Mouse (Mus musculus): ENCODE measurements around the gene Stx2. TPM values are rescaled to one million over a fixed set of nuclear protein-coding genes. Genes with fewer than 3 reads are reported as not detected.
"Not testable (repeated sequence)": the region's sequence is repeated elsewhere in the genome, so short reads cannot be mapped to it uniquely, and the experiment has no call there.

Stx2 gene
- total RNA-seq, 2 experiments from 2014 or later: 24.0 to 34.7 TPM

- no peak for DNase-seq (ENCODE audit: extremely low spot score in 1 of 2, low spot score in 1 of 2)
These were observed 6.6 kb upstream of the Stx2 start for GRCm38 (mm10) chr5:129015020-129015419.

- DNase-seq (ENCODE audit: extremely low spot score in 1 of 2, low spot score in 1 of 2): no peak
These were observed 2.6 kb upstream of the Stx2 start for GRCm38 (mm10) chr5:129010937-129011336.

GRCm38 (mm10) chr5:129009577-129009976, 1.2 kb upstream of the Stx2 start:
- DNase-seq (ENCODE audit: extremely low spot score in 1 of 2, low spot score in 1 of 2): no peak

- DNase-seq (ENCODE audit: extremely low spot score in 1 of 2, low spot score in 1 of 2): no peak
These were observed 366 bp downstream of the Stx2 start for GRCm38 (mm10) chr5:129008008-129008407.

- DNase-seq (ENCODE audit: extremely low spot score in 1 of 2, low spot score in 1 of 2): no peak
These were observed 1.0 kb downstream of the Stx2 start for GRCm38 (mm10) chr5:129007105-129007957.

- no peak for DNase-seq (ENCODE audit: extremely low spot score in 1 of 2, low spot score in 1 of 2)
These were observed 2.2 kb downstream of the Stx2 start for GRCm38 (mm10) chr5:129006031-129006788.

- DNase-seq (ENCODE audit: extremely low spot score in 1 of 2, low spot score in 1 of 2): no peak
These were observed 3.0 kb downstream of the Stx2 start for GRCm38 (mm10) chr5:129005416-129005815.

GRCm38 (mm10) chr5:129002571-129003011, 5.8 kb downstream of the Stx2 start:
- no peak for DNase-seq (ENCODE audit: extremely low spot score in 1 of 2, low spot score in 1 of 2)

GRCm38 (mm10) chr5:129000706-129001468, 7.5 kb downstream of the Stx2 start:
- DNase-seq (ENCODE audit: extremely low spot score in 1 of 2, low spot score in 1 of 2): no peak

- no peak for DNase-seq (ENCODE audit: extremely low spot score in 1 of 2, low spot score in 1 of 2)
These were observed 21.0 kb downstream of the Stx2 start for GRCm38 (mm10) chr5:128987141-128987954.

GRCm38 (mm10) chr5:128985946-128986345, 22.4 kb downstream of the Stx2 start:
- no peak for DNase-seq (ENCODE audit: extremely low spot score in 1 of 2, low spot score in 1 of 2)

- DNase-seq (ENCODE audit: extremely low spot score in 1 of 2, low spot score in 1 of 2): no peak
These were observed 23.8 kb downstream of the Stx2 start for GRCm38 (mm10) chr5:128984536-128984935.

GRCm38 (mm10) chr5:128981607-128982006, 26.8 kb downstream of the Stx2 start:
- DNase-seq (ENCODE audit: extremely low spot score in 1 of 2, low spot score in 1 of 2): peak; percentile 60 to 85

GRCm38 (mm10) chr5:128980857-128981256, 27.5 kb downstream of the Stx2 start:
- DNase-seq (ENCODE audit: extremely low spot score in 1 of 2, low spot score in 1 of 2): no peak

- DNase-seq (ENCODE audit: extremely low spot score in 1 of 2, low spot score in 1 of 2): no peak
These were observed 29.4 kb downstream of the Stx2 start for GRCm38 (mm10) chr5:128978957-128979356.

GRCm38 (mm10) chr5:128977466-128977865, 30.9 kb downstream of the Stx2 start:
- not testable (repeated sequence) for DNase-seq (ENCODE audit: extremely low spot score in 1 of 2, low spot score in 1 of 2)

GRCm38 (mm10) chr5:128976266-128976665, 32.1 kb downstream of the Stx2 start:
- no peak for DNase-seq (ENCODE audit: extremely low spot score in 1 of 2, low spot score in 1 of 2)

- DNase-seq (ENCODE audit: extremely low spot score in 1 of 2, low spot score in 1 of 2): peak; percentile 69 to 95
These were observed 37.1 kb downstream of the Stx2 start for GRCm38 (mm10) chr5:128971298-128971697.

- DNase-seq (ENCODE audit: extremely low spot score in 1 of 2, low spot score in 1 of 2): no peak
These were observed 37.5 kb downstream of the Stx2 start for GRCm38 (mm10) chr5:128970878-128971277.

GRCm38 (mm10) chr5:128964353-128964752, 44.0 kb downstream of the Stx2 start:
- DNase-seq (ENCODE audit: extremely low spot score in 1 of 2, low spot score in 1 of 2): no peak
